Mouse (Mus musculus) intestine, postnatal 0 days (tissue): ENCODE results near the gene Sgf29. TPM values are rescaled to one million over a fixed set of nuclear protein-coding genes. Genes with fewer than 3 reads are reported as not detected.

Source experiments
- ATAC-seq: fragments of 200-750 bp; cut with Nextera tagmentation; 2 replicates; pipeline ENCODE4 v1.8.0; 2017; ENCODE audit warnings: mild to moderate bottlenecking, moderate TSS enrichment, moderate library complexity
- H3K27ac ChIP-seq: fragments of 300-500 bp; sonication (generic); 2 replicates; pipeline ENCODE4 v1.5.1; 2014; ENCODE audit warnings: mild to moderate bottlenecking, low read depth, low read length, moderate library complexity
- H3K27me3 ChIP-seq: fragments of 300-500 bp; sonication (generic); replicated peaks from 2 replicates; pipeline ENCODE4 v1.6.1; 2014; ENCODE audit warnings: low read length, mixed read lengths; ENCODE audit not compliant: control insufficient read depth, insufficient read depth
- H3K36me3 ChIP-seq: fragments of 300-500 bp; sonication (generic); 2 replicates; pipeline ENCODE4 v1.6.1; 2014; ENCODE audit warnings: mild to moderate bottlenecking, moderate library complexity; ENCODE audit not compliant: control insufficient read depth, insufficient read depth
- H3K4me1 ChIP-seq: fragments of 300-500 bp; sonication (generic); replicated peaks from 2 replicates; pipeline ENCODE4 v1.6.1; 2014; ENCODE audit warnings: antibody characterized with exemption, low read length, mixed read lengths; ENCODE audit not compliant: control insufficient read depth, insufficient read depth
- H3K4me2 ChIP-seq: fragments of 300-500 bp; sonication (generic); replicated peaks from 2 replicates; pipeline ENCODE4 v1.6.1; 2014; ENCODE audit warnings: low read depth, mild to moderate bottlenecking, moderate library complexity
- H3K4me3 ChIP-seq: fragments of 300-500 bp; sonication (generic); 2 replicates; pipeline ENCODE4 v1.5.1; 2014; ENCODE audit warnings: low read depth, low read length
- H3K9ac ChIP-seq: fragments of 300-500 bp; sonication (generic); 2 replicates; pipeline ENCODE4 v1.6.1; 2014; ENCODE audit warnings: mild to moderate bottlenecking, low read depth, low read length
- H3K9me3 ChIP-seq: fragments of 300-500 bp; sonication (generic); 2 replicates; pipeline ENCODE4 v1.6.1; 2016; ENCODE audit warnings: mixed run types; ENCODE audit not compliant: control insufficient read depth
- CTCF ChIP-seq: sonication (generic); IDR thresholded peaks from 2 replicates; pipeline ENCODE4 v1.5.1; 2016; ENCODE audit warnings: low read depth, mild to moderate bottlenecking, control low read depth, antibody characterized with exemption, moderate library complexity
- WGBS: fragments of 180-500 bp; shearing (Covaris S2); extraction: QIAGEN DNeasy Blood & Tissue Kit; methylation state at CpG from one replicate; pipeline ENCODE4 v1.1.7; 2014; 5-methylcytosine and 5-hydroxymethylcytosine counted together
- polyA plus RNA-seq: library from polyadenylated mRNA; unstranded; fragments of >200 nt; fragmentation: Nextera tagmentation; extraction: Ambion mirVana; gene quantifications from 2 replicates; pipeline ENCODE4 v1.2.1, GENCODE M21; 2015

Gene Sgf29
- polyA plus RNA-seq, 1 experiment from 2014 or later = 21.7 TPM

DNA sequence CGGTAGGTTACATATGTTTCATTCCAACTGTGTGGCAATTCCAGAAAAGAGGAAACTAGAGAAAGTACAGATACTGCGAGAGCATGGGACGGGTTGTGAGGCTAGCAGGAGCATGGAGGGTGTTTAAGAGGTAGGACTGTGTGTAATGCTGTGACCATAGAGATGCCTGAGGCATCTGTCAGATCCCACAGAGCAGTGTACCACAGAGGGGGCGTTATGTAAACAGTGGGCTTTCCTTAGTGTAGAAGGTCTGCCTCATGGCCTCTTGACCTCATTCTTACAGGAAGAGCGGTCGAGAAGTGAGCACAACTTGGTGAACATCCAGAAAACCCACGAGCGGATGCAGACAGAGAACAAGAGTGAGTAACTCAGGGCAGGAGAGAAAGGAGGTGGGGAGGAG lies 14.5 kb downstream of the Sgf29 start:
- H3K4me3 ChIP-seq = no peak overlapping the region
- ATAC-seq = no peak
- H3K27ac ChIP-seq = peak overlapping the region; percentile 28; the same call in 1 of the 2 replicates
- no peak overlapping the region for H3K4me2 ChIP-seq
- no peak for TF ChIP-seq CTCF
- H3K9ac ChIP-seq = no peak overlapping the region
- WGBS = 58% methylated on average over 8 of the region's 8 CpGs
- peaks cover 19% of the 10 kb centered on the region for H3K36me3 ChIP-seq
- H3K4me1 ChIP-seq = peaks cover 9% of the 10 kb centered on the region; the same call in 1 of the 2 replicates
- H3K27me3 ChIP-seq = no peaks in the 10 kb centered on the region
- no peaks in the 10 kb centered on the region for H3K9me3 ChIP-seq

GRCm38 (mm10) chr7:126665269-126665668 lies 16.2 kb downstream of the Sgf29 start:
- Histone ChIP-seq H3K27me3 (no peaks in the 10 kb centered on the region), H3K9me3 (no peaks in the 10 kb centered on the region), H3K4me3 (no peak overlapping the region), H3K36me3 (peaks cover 20% of the 10 kb centered on the region), H3K4me1 (peaks cover 9% of the 10 kb centered on the region; the same call in 1 of the 2 replicates), H3K9ac (no peak overlapping the region), H3K27ac (no peak overlapping the region; the same call in 1 of the 2 replicates), H3K4me2 (no peak overlapping the region)
- no peak for TF ChIP-seq CTCF
- WGBS = 73% methylated on average over 3 of the region's 3 CpGs
- peak; percentile 14; the same call in 1 of the 2 replicates for ATAC-seq

DNA sequence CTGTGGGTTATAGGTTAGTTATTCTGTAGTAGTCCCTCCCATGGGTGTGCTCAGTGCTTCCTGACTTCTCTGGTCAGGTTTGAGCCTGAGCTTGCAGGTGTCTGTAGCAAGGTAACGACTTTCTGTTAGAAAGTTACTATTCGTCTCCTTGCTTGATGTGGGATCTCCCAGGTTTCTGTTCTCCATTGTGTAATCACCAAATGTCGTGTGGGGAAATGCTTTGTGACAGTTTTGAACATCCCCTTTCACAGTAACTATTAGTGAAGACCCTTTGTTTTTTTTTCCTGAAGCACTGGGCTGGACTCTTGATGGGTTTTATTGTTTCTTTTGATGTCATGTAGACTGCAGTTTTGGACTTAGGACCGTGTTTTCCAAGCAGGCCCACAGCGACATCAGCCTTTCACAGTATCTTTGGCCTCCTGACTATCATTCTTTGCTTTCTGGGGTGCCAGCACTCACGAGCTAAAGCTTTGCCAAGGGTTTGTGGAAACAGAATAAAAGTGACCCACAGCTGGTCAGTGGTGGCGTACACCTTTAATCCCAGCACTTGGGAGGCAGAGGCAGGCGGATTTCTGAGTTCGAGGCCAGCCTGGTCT lies 18.5 kb downstream of the Sgf29 start:
- Histone ChIP-seq H3K4me3 (no peak overlapping the region), H3K9me3 (no peaks in the 10 kb centered on the region), H3K4me2 (no peak overlapping the region), H3K9ac (no peak overlapping the region), H3K27ac (peak overlapping the region; percentile 1; the same call in 1 of the 2 replicates), H3K36me3 (peaks cover 32% of the 10 kb centered on the region; the same call in 1 of the 2 replicates), H3K27me3 (no peaks in the 10 kb centered on the region), H3K4me1 (peaks cover 9% of the 10 kb centered on the region; the same call in 1 of the 2 replicates)
- no peak for TF ChIP-seq CTCF
- WGBS = 55% methylated on average over 9 of the region's 9 CpGs
- no peak for ATAC-seq

- no peak for TF ChIP-seq CTCF
- Histone ChIP-seq H3K9me3 (no peaks in the 10 kb centered on the region), H3K4me3 (no peak overlapping the region), H3K9ac (no peak overlapping the region), H3K27me3 (no peaks in the 10 kb centered on the region), H3K36me3 (peaks cover 41% of the 10 kb centered on the region; the same call in 1 of the 2 replicates), H3K27ac (peak overlapping the region; percentile 37; the same call in 1 of the 2 replicates), H3K4me2 (no peak overlapping the region), H3K4me1 (peaks cover 9% of the 10 kb centered on the region; the same call in 1 of the 2 replicates)
- 62% methylated on average over 5 of the region's 5 CpGs for WGBS
- ATAC-seq = no peak
These were observed 19.3 kb downstream of the Sgf29 start for GRCm38 (mm10) chr7:126668452-126668851.

DNA sequence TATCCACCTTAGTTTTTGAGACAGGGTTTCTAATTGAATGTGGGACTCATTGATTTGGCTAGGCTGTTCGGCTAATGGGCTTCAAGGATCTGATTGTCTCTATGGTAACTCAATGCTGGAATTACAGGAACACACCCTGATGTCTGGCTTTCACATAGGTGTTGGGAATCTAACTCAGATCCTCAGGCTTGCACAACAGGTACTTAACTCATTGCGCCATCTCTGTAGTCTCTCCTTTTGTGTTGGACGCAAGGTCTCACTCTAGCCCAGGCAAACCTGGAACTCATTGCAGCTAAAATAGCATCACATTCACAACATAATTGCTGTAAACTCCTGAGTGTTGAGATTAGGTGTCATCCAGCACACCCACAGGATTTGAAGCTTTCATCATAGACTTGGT lies 21.0 kb downstream of the Sgf29 start:
- no peak for ATAC-seq
- Histone ChIP-seq H3K9ac (no peak overlapping the region), H3K4me2 (no peak overlapping the region), H3K9me3 (no peaks in the 10 kb centered on the region), H3K4me1 (peaks cover 4% of the 10 kb centered on the region; the same call in 1 of the 2 replicates), H3K27me3 (no peaks in the 10 kb centered on the region), H3K27ac (no peak overlapping the region; the same call in 1 of the 2 replicates), H3K4me3 (no peak overlapping the region), H3K36me3 (peaks cover 36% of the 10 kb centered on the region; the same call in 1 of the 2 replicates)
- 58% methylated on average over 3 of the region's 3 CpGs for WGBS
- no peak for TF ChIP-seq CTCF

DNA sequence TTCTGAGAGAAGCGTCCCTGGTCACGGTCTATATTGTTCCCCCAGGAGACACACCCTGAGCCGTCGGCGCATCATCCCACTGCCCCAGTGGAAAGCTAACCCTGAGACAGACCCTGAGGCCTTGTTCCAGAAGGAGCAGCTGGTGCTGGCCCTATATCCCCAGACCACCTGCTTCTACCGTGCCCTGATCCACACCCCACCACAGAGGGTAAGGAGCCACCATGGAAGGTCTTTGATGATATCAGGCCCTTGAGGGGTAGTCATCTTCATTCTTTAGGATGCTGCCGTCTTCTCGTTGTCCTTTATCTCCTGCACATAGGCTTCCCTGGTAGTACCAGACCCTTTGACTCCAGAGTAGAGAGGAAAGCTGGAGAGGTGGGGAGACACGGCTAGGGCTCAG lies 23.0 kb downstream of the Sgf29 start:
- Histone ChIP-seq H3K27ac (no peak overlapping the region), H3K4me3 (no peak overlapping the region), H3K27me3 (no peaks in the 10 kb centered on the region), H3K9me3 (no peaks in the 10 kb centered on the region), H3K9ac (no peak overlapping the region), H3K4me2 (no peak overlapping the region), H3K4me1 (peaks cover 2% of the 10 kb centered on the region; the same call in 1 of the 2 replicates), H3K36me3 (peaks cover 29% of the 10 kb centered on the region; the same call in 1 of the 2 replicates)
- 96% methylated on average over 9 of the region's 9 CpGs for WGBS
- ATAC-seq = no peak
- TF ChIP-seq CTCF = no peak
